Mouse (Mus musculus) kidney, postnatal 0 days (tissue): ENCODE measurements around the gene Plp2. TPM values are rescaled to one million over a fixed set of nuclear protein-coding genes. Genes with fewer than 3 reads are reported as not detected.

ENCODE experiments used
- ATAC-seq: fragments of 200-750 bp; cut with Nextera tagmentation; replicated peaks from 2 replicates; pipeline ENCODE4 v1.8.0; 2017; ENCODE audit warnings: low read depth, moderate number of reproducible peaks, moderate TSS enrichment, moderate library complexity; ENCODE audit not compliant: low FRiP score
- DNase-seq: peaks from one replicate; pipeline ENCODE4 v3.0.0-alpha.2; 2016; ENCODE audit warnings: low spot score
- H3K27ac ChIP-seq: fragments of 300-500 bp; sonication (generic); 2 replicates; pipeline ENCODE4 v1.5.1; 2014; ENCODE audit warnings: mild to moderate bottlenecking
- H3K27me3 ChIP-seq: fragments of 300-500 bp; sonication (generic); 2 replicates; pipeline ENCODE4 v1.6.1; 2014; ENCODE audit warnings: low read length, mixed read lengths; ENCODE audit not compliant: insufficient read depth
- H3K36me3 ChIP-seq: fragments of 300-500 bp; sonication (generic); 2 replicates; pipeline ENCODE4 v1.6.1; 2014; ENCODE audit warnings: low read length, mixed read lengths; ENCODE audit not compliant: insufficient read depth
- H3K4me1 ChIP-seq: fragments of 300-500 bp; sonication (generic); replicated peaks from 2 replicates; pipeline ENCODE4 v1.6.1; 2014; ENCODE audit warnings: antibody characterized with exemption, low read length, mixed read lengths; ENCODE audit not compliant: insufficient read depth
- H3K4me2 ChIP-seq: fragments of 300-500 bp; sonication (generic); 2 replicates; pipeline ENCODE4 v1.6.1; 2014; ENCODE audit warnings: mild to moderate bottlenecking, low read length, moderate library complexity, mixed read lengths
- H3K4me3 ChIP-seq: fragments of 300-500 bp; sonication (generic); replicated peaks from 2 replicates; pipeline ENCODE4 v1.5.1; 2014; ENCODE audit warnings: low read depth, low read length
- H3K9ac ChIP-seq: fragments of 300-500 bp; sonication (generic); 2 replicates; pipeline ENCODE4 v1.6.1; 2014; ENCODE audit warnings: low read depth, low read length
- H3K9me3 ChIP-seq: fragments of 300-500 bp; sonication (generic); replicated peaks from 2 replicates; pipeline ENCODE4 v1.6.1; 2016; ENCODE audit warnings: low read length, inconsistent platforms, mixed read lengths
- CTCF ChIP-seq: IDR thresholded peaks from 2 replicates; pipeline ENCODE4 v1.5.1; 2016; ENCODE audit warnings: antibody characterized with exemption, low read depth, mild to moderate bottlenecking, moderate library complexity
- WGBS: fragments of 180-500 bp; shearing (Covaris S2); extraction: QIAGEN DNeasy Blood & Tissue Kit; methylation state at CpG from one replicate; pipeline ENCODE4 v1.1.7; 2014; 5-methylcytosine and 5-hydroxymethylcytosine counted together
- polyA plus RNA-seq: library from polyadenylated mRNA; unstranded; fragments of >200 nt; fragmentation: Nextera tagmentation; extraction: Ambion mirVana; gene quantifications from 2 replicates; pipeline ENCODE4 v1.2.1, GENCODE M21; 2015

Plp2 gene
- polyA plus RNA-seq, 1 experiment from 2014 or later = 142 TPM

DNA sequence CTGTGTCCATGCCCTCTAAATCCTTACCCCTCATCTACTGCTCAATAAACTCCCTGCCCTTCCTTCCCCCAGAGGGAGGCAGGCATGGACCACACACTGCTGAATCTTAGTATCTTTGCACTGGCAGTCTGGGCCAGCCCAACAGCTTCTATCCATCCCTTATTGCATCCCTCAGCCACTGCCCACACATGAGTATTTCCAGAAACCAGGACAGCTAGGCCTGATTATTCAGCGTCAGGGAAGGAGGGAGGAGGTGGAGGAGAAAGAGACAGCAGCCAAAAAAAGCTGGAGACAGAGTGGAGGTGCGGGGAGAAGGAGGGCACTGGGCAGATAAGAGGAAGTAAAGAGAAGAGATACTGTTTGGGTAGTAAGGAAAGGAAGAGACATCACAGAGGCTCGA is 36.1 kb downstream of the Plp2 start:
- WGBS = 74% methylated on average over 3 of the region's 3 CpGs
- no peaks in the 10 kb centered on the region for H3K9me3 ChIP-seq
- ATAC-seq = no peak
- no peaks in the 10 kb centered on the region for H3K4me1 ChIP-seq
- no peak overlapping the region for H3K4me3 ChIP-seq
- no peak for DNase-seq
- H3K27ac ChIP-seq = no peak overlapping the region
- H3K27me3 ChIP-seq = no peaks in the 10 kb centered on the region
- H3K9ac ChIP-seq = no peak overlapping the region
- no peaks in the 10 kb centered on the region for H3K36me3 ChIP-seq
- TF ChIP-seq CTCF = no peak
- no peak overlapping the region for H3K4me2 ChIP-seq

DNA sequence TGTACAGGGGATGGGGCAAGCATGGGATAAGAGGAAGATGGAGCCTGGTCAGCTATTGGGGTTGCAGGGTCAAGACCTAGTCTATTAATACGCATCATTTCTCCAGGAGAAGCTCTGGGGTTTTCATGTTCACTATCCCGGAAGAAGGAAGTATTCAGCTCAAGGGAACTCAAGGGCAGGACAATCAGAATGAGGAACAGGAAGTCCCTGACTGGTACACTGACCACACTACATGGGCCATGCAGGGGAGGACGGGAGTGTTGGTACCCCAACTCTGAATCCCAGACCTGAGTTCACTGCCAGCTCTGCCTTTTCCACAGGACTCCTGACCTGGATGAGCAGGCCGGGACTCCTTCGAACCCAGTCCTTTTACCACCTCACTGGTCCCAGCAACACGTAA is 38.6 kb downstream of the Plp2 start:
- DNase-seq = no peak
- H3K4me3 ChIP-seq = no peak overlapping the region
- H3K27ac ChIP-seq = no peak overlapping the region
- no peak overlapping the region for H3K9ac ChIP-seq
- no peaks in the 10 kb centered on the region for H3K27me3 ChIP-seq
- 82% methylated on average over 6 of the region's 6 CpGs for WGBS
- H3K4me2 ChIP-seq = no peak overlapping the region
- TF ChIP-seq CTCF = no peak
- no peak for ATAC-seq
- H3K4me1 ChIP-seq = no peaks in the 10 kb centered on the region
- H3K9me3 ChIP-seq = no peaks in the 10 kb centered on the region
- no peaks in the 10 kb centered on the region for H3K36me3 ChIP-seq

Other genes with a start within 250 kb of the Plp2 start
- 0.04 TPM in 1 of 2 replicates, not detected in the other for gene Foxp3, start 97.7 kb downstream of the Plp2 start, polyA plus RNA-seq
- gene Ppp1r3f, start 97.1 kb downstream of the Plp2 start, polyA plus RNA-seq = 1.4 and 1.6 TPM in 2 replicates
- 27.8 and 29.2 TPM in 2 replicates for gene Ccdc22, start 65.9 kb downstream of the Plp2 start, polyA plus RNA-seq
- 0.04 TPM in 1 of 2 replicates, not detected in the other for gene Cacna1f, start 64.3 kb downstream of the Plp2 start, polyA plus RNA-seq
- 1.3 and 1.4 TPM in 2 replicates for gene Syp, start 32.9 kb downstream of the Plp2 start, polyA plus RNA-seq
- gene Prickle3, start 14.1 kb downstream of the Plp2 start, polyA plus RNA-seq = 9.5 and 9.7 TPM in 2 replicates
- 1.5 and 2.3 TPM in 2 replicates for gene Magix, start 9.9 kb upstream of the Plp2 start, polyA plus RNA-seq
- 32.7 and 36.2 TPM in 2 replicates for gene Gpkow, start 25.7 kb upstream of the Plp2 start, polyA plus RNA-seq
- gene Wdr45, start 42.9 kb upstream of the Plp2 start, polyA plus RNA-seq = 39.6 and 40.6 TPM in 2 replicates
- 0.30 TPM in 1 of 2 replicates, not detected in the other for gene Gm45208, start 50.9 kb upstream of the Plp2 start, polyA plus RNA-seq
- 40.9 and 41.6 TPM in 2 replicates for gene Praf2, start 57.0 kb upstream of the Plp2 start, polyA plus RNA-seq
- 16.8 and 17.4 TPM in 2 replicates for gene Ccdc120, start 79.5 kb upstream of the Plp2 start, polyA plus RNA-seq
- gene Tfe3, start 91.2 kb upstream of the Plp2 start, polyA plus RNA-seq = 22.9 and 24.1 TPM in 2 replicates
- 29.6 and 30.1 TPM in 2 replicates for gene Gripap1, start 118.4 kb upstream of the Plp2 start, polyA plus RNA-seq
- 0.68 and 0.83 TPM in 2 replicates for gene Kcnd1, start 150.9 kb upstream of the Plp2 start, polyA plus RNA-seq
- 31.8 and 36.8 TPM in 2 replicates for gene Otud5, start 170.0 kb upstream of the Plp2 start, polyA plus RNA-seq
- gene Pim2, start 206.9 kb upstream of the Plp2 start, polyA plus RNA-seq = 6.2 and 7.8 TPM in 2 replicates
- gene Slc35a2, start 212.6 kb upstream of the Plp2 start, polyA plus RNA-seq = 25.9 and 32.5 TPM in 2 replicates
- 99.7 and 108 TPM in 2 replicates for gene Pqbp1, start 227.9 kb upstream of the Plp2 start, polyA plus RNA-seq
- 140 and 145 TPM in 2 replicates for gene Timm17b, start 228.0 kb upstream of the Plp2 start, polyA plus RNA-seq
- gene Gm10491, start 236.4 kb upstream of the Plp2 start, polyA plus RNA-seq = not detected in 2 replicates
- gene Gm10490, start 238.2 kb upstream of the Plp2 start, polyA plus RNA-seq = not detected in 2 replicates
- 0.41 and 0.59 TPM in 2 replicates for gene Pcsk1n, start 248.4 kb upstream of the Plp2 start, polyA plus RNA-seq